Mouse (Mus musculus) liver, embryonic 14.5 days (tissue): ENCODE results near the gene C130032M10Rik.

ENCODE experiments used
- CTCF ChIP-seq: IDR thresholded peaks from 2 replicates; pipeline ENCODE4 v1.5.1; 2016; ENCODE audit warnings: antibody characterized with exemption, low read depth, control low read depth
- EP300 ChIP-seq: IDR thresholded peaks from 2 replicates; pipeline ENCODE4 v1.6.1; 2016; ENCODE audit warnings: antibody characterized with exemption, low read depth

DNA sequence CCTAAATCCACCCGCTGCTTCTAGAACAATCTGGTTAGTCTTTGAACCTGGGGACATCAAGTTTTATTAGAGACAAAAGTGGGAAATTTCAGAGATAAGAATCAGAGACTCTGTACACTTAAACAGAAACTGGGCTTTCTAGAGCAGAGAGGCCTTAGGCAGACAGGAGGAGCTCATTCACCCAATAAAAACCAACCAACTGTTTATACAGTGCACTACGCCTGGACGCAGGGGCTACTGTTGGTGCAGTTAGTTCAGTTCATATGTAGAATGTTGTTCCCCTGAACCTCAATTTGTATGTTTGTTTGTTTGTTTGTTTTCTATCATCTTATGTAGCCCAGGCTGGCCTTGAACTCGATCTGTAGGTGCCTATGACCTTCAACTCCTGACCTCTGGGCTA lies 28.7 kb upstream of the C130032M10Rik start:
- TF ChIP-seq CTCF: no peak
- no peak for TF ChIP-seq EP300
